Mouse (Mus musculus) CD4-positive, CD25-positive, alpha-beta regulatory T cell, adult 2 months (primary cell): ENCODE results near the gene Ccdc88c.
A peak's percentile ranks its signal among the peaks of the same experiment; 100 is the strongest.

Source experiments
- DNase-seq: peaks from one replicate; pipeline ENCODE4 v3.0.0-alpha.2; 2012; ENCODE audit warnings: low read depth, low spot score

Ccdc88c gene

GRCm38 (mm10) chr12:100934796-100935195 is 94.1 kb downstream of the Ccdc88c start:
- DNase-seq = no peak

GRCm38 (mm10) chr12:100931653-100932052 is 97.2 kb downstream of the Ccdc88c start:
- DNase-seq = no peak

- no peak for DNase-seq
These were observed 100.6 kb downstream of the Ccdc88c start for GRCm38 (mm10) chr12:100928286-100928685.

- peak; percentile 84 for DNase-seq
These were observed 102.9 kb downstream of the Ccdc88c start for GRCm38 (mm10) chr12:100925644-100926619.

GRCm38 (mm10) chr12:100924646-100925339 is 104.1 kb downstream of the Ccdc88c start:
- DNase-seq = no peak

GRCm38 (mm10) chr12:100910731-100911130 is 118.1 kb downstream of the Ccdc88c start:
- no peak for DNase-seq

GRCm38 (mm10) chr12:100909765-100910164 is 119.1 kb downstream of the Ccdc88c start:
- DNase-seq = no peak

- no peak for DNase-seq
These were observed 120.4 kb downstream of the Ccdc88c start for GRCm38 (mm10) chr12:100908298-100909034.

GRCm38 (mm10) chr12:100907598-100908297 is 121.1 kb downstream of the Ccdc88c start, which contains the start of gene Gpr68:
Gene Gpr68 (minus strand): TSS chr12:100908198.
- peak; percentile 38 for DNase-seq

GRCm38 (mm10) chr12:100906861-100907260 is 122.0 kb downstream of the Ccdc88c start:
- peak; percentile 53 for DNase-seq

- peak; percentile 95 for DNase-seq
These were observed 125.1 kb downstream of the Ccdc88c start for GRCm38 (mm10) chr12:100903761-100904160.

GRCm38 (mm10) chr12:100901386-100901785 is 127.5 kb downstream of the Ccdc88c start:
- peak; percentile 70 for DNase-seq

- DNase-seq = peak; percentile 67
These were observed 128.0 kb downstream of the Ccdc88c start for GRCm38 (mm10) chr12:100900901-100901300.

GRCm38 (mm10) chr12:100899111-100899640 is 129.7 kb downstream of the Ccdc88c start:
- DNase-seq = peak; percentile 63

- peak; percentile 55 for DNase-seq
These were observed 130.9 kb downstream of the Ccdc88c start for GRCm38 (mm10) chr12:100897736-100898650.

- no peak for DNase-seq
These were observed 132.2 kb downstream of the Ccdc88c start for GRCm38 (mm10) chr12:100896661-100897060.

- DNase-seq = peak; percentile 87
These were observed 133.4 kb downstream of the Ccdc88c start for GRCm38 (mm10) chr12:100895504-100895903.

- peak; percentile 54 for DNase-seq
These were observed 138.3 kb downstream of the Ccdc88c start for GRCm38 (mm10) chr12:100890548-100890947.

GRCm38 (mm10) chr12:100887801-100888258 is 141.0 kb downstream of the Ccdc88c start:
- DNase-seq = peak; percentile 74

GRCm38 (mm10) chr12:100886877-100887276 is 142.0 kb downstream of the Ccdc88c start:
- no peak for DNase-seq
